Mouse (Mus musculus) cerebral cortex, adult 2 months (tissue): ENCODE results near the gene Trnp1.

Experiments used
- WGBS: fragments of 180-500 bp; shearing (Covaris S2); methylation state at CpG from one replicate; pipeline ENCODE4 v1.1.7; 2018; 5-methylcytosine and 5-hydroxymethylcytosine counted together

The Trnp1 gene

DNA sequence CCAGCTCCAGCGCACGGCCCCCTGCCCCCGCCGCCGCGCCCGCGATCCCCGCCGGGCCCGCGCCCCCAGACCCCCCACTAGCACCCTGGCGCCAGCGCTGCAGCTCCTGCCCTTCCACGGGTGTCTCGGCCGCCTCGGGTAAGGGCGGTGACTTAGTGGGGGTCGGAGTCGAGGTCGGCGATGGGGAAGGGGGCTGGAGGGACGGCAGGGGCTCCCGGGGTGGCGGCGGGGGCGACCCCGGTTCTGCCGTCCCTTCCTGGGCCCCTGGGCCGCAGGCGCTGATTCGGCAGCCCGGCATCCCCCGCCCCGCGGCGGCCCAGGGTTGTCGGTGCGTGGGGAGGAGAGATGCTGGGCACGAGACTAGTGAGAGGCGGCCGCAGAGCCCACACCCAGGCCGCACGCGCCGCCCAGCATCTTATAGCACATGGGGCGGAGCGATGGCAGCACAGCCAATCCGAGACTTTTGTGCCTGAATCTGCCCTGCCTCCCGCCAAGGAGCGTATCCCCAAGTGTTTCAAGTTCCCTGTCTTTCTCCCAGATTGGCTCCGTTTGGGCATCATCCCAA, at the start of gene Trnp1:
Gene Trnp1, minus strand, starts transcription at position 391 of the 565 bp plus-strand sequence.
- WGBS, result under 1% methylated on average over 49 of the region's 53 CpGs

DNA sequence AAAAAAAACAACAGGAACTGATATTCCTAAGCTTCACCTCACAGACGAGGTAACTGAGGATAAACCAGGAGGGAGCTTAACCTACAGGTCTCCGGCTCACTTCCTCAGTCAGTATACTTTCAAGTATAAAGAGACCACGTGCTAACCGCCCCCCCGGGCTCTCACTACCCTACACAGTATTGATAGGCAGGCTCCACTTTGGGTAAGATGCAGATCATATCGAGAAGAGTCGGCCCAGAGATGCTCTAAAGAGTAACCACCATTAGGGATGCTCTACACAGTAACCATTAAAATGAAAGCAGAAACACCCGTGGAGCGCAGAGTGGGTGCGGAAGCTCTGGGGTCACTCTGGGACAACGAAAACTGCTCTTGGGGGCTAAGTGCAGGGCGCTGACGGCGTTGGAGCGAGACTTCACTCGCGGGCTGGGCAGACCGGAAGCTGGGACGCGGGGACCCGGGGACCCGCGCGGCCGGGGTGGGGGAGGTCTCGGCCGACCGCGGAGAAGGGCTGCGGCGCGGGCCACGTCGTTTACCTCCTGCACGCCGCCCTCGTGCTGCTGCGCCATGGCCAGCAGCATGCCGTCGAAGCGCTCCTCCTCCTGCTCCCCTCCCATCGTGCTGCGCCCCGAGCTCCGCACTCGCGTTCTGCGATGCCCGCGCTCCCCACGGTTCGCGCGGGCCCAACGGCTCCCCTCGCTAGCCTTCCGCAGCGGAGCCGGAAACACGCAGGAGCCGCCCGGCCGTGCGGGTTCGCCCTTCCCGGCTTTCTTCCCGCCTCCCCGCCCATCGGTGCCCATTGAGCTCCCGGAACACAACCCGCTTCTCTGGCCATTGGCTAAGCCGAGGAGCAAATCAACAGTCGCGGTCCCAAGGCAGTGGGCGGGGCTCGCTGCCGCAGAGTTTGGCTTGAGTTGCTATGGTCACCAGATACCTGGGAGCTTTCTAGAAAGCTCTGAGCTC, 47.2 kb upstream of the Trnp1 start, which contains the start of gene Nudc:
Gene Nudc, minus strand, starts transcription at position 725 of the 960 bp plus-strand sequence.
- under 1% methylated on average over 77 of the region's 77 CpGs for WGBS

DNA sequence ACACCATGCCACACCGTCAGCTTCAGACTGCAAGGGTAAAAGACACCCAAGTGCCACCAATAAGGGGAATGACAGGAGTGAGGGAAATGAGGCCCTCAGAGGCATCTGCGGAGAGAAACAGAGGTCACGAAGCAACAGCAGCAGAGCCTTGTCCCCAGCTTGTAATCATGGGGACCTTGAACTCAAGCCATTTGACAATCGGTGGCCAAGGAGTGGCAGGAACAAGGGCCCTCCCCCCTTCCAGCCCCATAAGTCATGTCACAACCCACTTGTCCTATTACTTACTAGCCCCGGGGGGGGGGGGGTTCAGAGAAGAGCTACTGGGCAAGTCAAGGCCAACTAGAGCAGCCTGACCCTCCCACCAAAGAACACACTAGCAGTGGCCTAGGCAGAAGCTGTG, 38.3 kb upstream of the Trnp1 start:
- 90% methylated on average over 5 of the region's 5 CpGs for WGBS

DNA sequence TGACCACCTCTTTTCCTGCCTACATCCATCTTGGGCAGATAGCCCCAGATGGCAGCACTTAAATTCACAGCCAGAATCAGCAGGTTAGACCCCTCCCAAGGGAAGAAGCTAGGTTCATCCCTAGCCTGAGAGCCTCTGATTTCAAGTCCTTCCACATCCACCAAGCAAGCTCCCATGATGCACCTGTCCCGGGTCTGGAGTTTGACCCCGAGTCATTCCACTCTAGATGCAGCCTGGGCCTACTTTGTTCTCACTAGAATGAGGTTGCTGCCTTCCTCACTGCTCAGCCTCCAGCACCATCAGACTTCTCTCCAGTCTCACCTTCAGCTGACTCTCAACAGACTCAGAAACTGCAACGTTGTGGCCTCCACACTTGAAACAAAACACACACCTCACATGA, 37.7 kb upstream of the Trnp1 start:
- 89% methylated on average over 3 of the region's 3 CpGs for WGBS

DNA sequence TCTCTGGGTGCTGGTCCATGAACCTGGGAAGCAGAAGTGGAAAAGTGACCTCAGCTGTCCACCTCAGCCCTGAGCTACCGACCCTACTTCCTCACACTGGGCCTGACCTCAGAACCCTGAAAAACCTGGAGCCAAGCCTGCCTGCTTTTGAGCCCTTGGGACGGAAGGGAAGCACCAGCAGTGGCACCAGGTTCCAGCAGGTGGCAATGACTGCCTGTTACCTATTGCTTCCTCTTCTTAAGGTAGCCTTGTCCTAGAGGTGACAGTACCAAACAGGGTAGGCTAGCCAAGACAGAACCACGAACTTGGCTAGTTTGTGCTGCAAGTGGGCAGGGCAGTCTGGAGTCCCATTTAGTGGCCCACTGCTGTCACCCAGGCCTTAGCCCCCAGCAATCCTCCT, 34.4 kb upstream of the Trnp1 start:
- WGBS, result 88% methylated on average over 3 of the region's 3 CpGs

DNA sequence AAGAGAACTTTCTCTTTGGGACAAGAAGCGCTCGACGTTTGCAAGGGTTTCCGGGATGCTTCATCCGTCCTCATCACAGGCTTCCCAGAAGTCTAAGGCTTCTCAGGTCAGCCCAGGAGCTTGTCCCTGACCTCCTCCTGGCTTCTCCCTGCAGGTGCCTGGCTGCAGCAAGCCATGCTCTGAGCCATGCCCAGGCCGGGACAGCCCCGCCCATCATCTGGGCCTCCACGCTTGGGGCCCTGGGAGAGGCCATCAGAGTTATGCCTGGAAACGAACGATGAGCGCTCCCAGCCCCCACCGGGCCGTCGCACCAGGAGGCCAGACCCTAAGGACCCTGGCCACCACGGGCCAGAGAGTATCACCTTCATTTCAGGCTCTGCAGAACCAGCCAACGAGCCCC, 29.4 kb upstream of the Trnp1 start:
- WGBS, result 78% methylated on average over 16 of the region's 16 CpGs

GRCm38 (mm10) chr4:133521502-133521901, 23.2 kb upstream of the Trnp1 start:
- WGBS, result 28% methylated on average over 2 of the region's 2 CpGs

DNA sequence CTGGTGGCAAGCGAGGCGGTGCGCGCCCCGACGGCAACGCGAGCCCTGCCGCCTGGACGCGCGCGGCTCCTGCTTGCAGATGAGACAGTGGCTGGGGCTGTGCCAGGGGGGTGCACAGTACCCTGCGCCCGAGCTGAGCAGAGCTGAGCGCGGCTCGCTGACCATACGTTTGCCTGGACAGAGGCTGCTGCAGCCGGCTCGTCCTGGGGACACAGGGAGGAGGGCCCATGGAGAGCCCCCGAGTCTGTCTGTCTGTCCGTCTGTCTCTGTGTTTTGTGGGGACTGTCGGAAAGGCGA, 21.0 kb upstream of the Trnp1 start:
- WGBS, result 10% methylated on average over 25 of the region's 25 CpGs

GRCm38 (mm10) chr4:133518601-133519368, 20.4 kb upstream of the Trnp1 start, which contains the start of gene Kdf1:
Gene Kdf1, plus strand, starts transcription at chr4:133518963.
- WGBS, result 9% methylated on average over 69 of the region's 69 CpGs

- WGBS, result 7% methylated on average over 8 of the region's 8 CpGs
Observed at GRCm38 (mm10) chr4:133512972-133513371, 14.6 kb upstream of the Trnp1 start.

- 41% methylated on average over 5 of the region's 5 CpGs for WGBS
Observed at GRCm38 (mm10) chr4:133512511-133512910, 14.2 kb upstream of the Trnp1 start.

- WGBS, result 66% methylated on average over 5 of the region's 5 CpGs
Observed at GRCm38 (mm10) chr4:133511050-133511449, 12.7 kb upstream of the Trnp1 start.

- 27% methylated on average over 7 of the region's 7 CpGs for WGBS
Observed at GRCm38 (mm10) chr4:133508990-133509389, 10.6 kb upstream of the Trnp1 start.

DNA sequence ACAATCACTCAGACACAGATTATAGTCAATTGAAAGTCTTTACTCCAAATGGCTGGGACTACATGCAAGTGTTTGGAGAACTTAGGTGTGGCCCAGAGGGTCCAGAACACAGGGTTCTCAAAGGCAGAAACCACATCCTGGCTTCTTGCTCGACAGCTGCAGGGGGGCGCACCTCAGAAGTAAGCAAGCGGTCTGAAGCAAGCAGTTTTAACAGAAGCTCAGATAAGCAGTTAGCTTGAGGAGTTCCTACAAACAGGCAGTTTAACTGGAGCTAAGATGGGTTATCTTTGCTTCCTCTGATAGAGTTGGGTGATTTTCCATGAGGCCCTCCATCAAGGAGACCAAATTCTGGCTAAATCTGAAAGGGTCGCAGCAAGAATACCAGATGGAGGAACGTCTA, 8.2 kb upstream of the Trnp1 start:
- 83% methylated on average over 5 of the region's 5 CpGs for WGBS

DNA sequence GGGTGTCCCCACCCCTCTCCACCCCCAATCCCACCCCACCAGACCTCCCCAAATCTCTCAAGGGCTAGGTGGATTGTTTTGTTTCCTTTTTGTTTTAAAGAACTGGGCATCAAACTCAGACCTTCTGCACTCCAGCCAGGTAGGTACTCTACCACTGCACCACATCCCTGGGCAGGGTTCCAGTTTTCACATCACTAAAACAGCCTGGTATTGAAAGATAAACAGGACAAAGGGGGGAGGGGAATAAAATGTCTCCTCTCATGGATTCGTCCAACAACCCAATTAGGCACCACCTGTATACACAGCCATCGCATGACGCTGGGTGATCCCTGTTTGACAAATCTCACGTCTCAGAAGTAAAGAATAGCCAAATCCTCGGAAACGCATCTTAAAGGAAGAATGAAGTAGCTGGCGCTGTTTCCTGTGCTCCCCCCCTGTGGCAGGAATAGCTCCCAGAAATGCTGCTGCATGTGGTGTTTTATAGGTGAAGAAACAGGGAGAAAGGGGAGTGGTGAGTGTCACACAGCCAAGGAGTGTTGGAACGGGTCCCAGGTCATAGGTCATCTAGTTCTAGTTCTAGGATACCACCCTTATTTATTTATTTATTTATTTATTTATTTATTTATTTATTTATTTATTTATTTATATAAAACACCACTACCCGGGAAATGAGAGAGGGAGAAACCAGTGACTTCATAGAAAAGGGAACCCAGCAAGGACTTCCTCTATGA, 6.6 kb upstream of the Trnp1 start:
- WGBS, result 32% methylated on average over 9 of the region's 9 CpGs

GRCm38 (mm10) chr4:133504300-133504699, 6.0 kb upstream of the Trnp1 start:
- WGBS, result 35% methylated on average over 5 of the region's 5 CpGs

- WGBS, result 44% methylated on average over 7 of the region's 7 CpGs
Observed at GRCm38 (mm10) chr4:133501514-133501913, 3.2 kb upstream of the Trnp1 start.

- WGBS, result under 1% methylated on average over 55 of the region's 70 CpGs
Observed at GRCm38 (mm10) chr4:133497461-133498159, 740 bp downstream of the Trnp1 start.

GRCm38 (mm10) chr4:133496738-133497445, 1.5 kb downstream of the Trnp1 start:
- 16% methylated on average over 6 of the region's 6 CpGs for WGBS

DNA sequence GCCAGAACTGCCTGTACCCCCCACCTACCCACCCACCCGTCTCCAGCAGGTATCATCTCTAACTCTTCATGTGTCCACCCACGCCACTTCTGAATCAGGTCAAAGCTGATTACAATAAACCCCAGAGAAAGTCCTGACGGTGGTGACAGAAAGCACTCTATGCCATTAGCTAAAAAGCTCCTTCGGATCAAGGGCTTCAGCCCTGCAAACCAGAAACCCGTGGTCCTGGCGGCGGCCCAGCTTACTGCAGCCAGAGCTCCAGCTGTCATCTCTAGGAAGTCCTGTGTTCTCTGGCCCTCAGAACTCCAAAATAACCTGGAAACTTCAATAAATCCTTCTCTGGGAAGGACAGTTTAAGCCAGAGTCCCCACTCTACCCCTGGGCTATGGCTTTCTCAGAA, 2.6 kb downstream of the Trnp1 start:
- WGBS, result 21% methylated on average over 7 of the region's 7 CpGs
